Mouse (Mus musculus) neutrophil, adult 59 days (primary cell): ENCODE results near the gene Olfr159. TPM values are rescaled to one million over a fixed set of nuclear protein-coding genes. Genes with fewer than 3 reads are reported as not detected.

ENCODE experiments used
- total RNA-seq, 2 experiments: library from RNA; stranded (reverse); gene quantifications; 1 replicate in 1 of 2; 2 replicates in 1 of 2; pipeline ENCODE4 v1.2.4; 2023

Olfr159 gene
- not detected for total RNA-seq

GRCm38 (mm10) chr4:43770909-43771308 is at the start of gene Olfr159:
TSS of gene Olfr159 (minus strand) at chr4:43771009.

GRCm38 (mm10) chr4:43729794-43730550 is 40.8 kb downstream of the Olfr159 start, which contains the start of gene Spaar:
TSS of gene Spaar (plus strand) at chr4:43730034.

GRCm38 (mm10) chr4:43726995-43727394 is 43.8 kb downstream of the Olfr159 start, which contains the start of gene Hrct1:
TSS of gene Hrct1 (plus strand) at chr4:43727188.

Other genes starting within 250 kb of the Olfr159 start
- gene Tpm2, start 247.2 kb downstream of the Olfr159 start, total RNA-seq, result under 1 TPM; 0.60 to 0.68 TPM
- gene Creb3, start 208.7 kb downstream of the Olfr159 start, total RNA-seq, result 10 to 100 TPM; 67.4 to 72.8 TPM
- gene Tln1, start 208.3 kb downstream of the Olfr159 start, total RNA-seq, result 100 to 1,000 TPM; 547 to 593 TPM
- 10 to 100 TPM; 47.1 to 49.4 TPM for gene Rgp1, start 192.3 kb downstream of the Olfr159 start, total RNA-seq
- 10 to 100 TPM; 28.4 to 32.8 TPM for gene Gba2, start 192.1 kb downstream of the Olfr159 start, total RNA-seq
- gene Msmp, start 186.5 kb downstream of the Olfr159 start, total RNA-seq, result not detected
- gene Npr2, start 139.1 kb downstream of the Olfr159 start, total RNA-seq, result under 1 TPM; 0.33 to 0.80 TPM
- gene Spag8, start 117.4 kb downstream of the Olfr159 start, total RNA-seq, result not detected
- 10 to 100 TPM in 1 of 2 experiments, 1 to 10 TPM in 1; 8.7 to 10.2 TPM for gene Hint2, start 114.5 kb downstream of the Olfr159 start, total RNA-seq
- under 1 TPM; 0.60 to 0.66 TPM for gene Tmem8b, start 102.0 kb downstream of the Olfr159 start, total RNA-seq
- under 1 TPM in 1 of 2 experiments, not detected in 1; 0.11 TPM for gene Fam221b, start 101.9 kb downstream of the Olfr159 start, total RNA-seq
- gene Olfr70, start 70.2 kb downstream of the Olfr159 start, total RNA-seq, result not detected
- not detected for gene Olfr71, start 60.8 kb downstream of the Olfr159 start, total RNA-seq
- gene Hrct1, start 43.8 kb downstream of the Olfr159 start, total RNA-seq, result not detected
- not detected for gene Spaar, start 41.0 kb downstream of the Olfr159 start, total RNA-seq
- not detected for gene Olfr156, start 52.9 kb upstream of the Olfr159 start, total RNA-seq
- not detected for gene Olfr157, start 69.2 kb upstream of the Olfr159 start, total RNA-seq
- gene Olfr155, start 80.6 kb upstream of the Olfr159 start, total RNA-seq, result not detected
- gene Reck, start 104.5 kb upstream of the Olfr159 start, total RNA-seq, result 10 to 100 TPM; 10.7 to 18.1 TPM
- 100 to 1,000 TPM; 159 to 162 TPM for gene Glipr2, start 186.4 kb upstream of the Olfr159 start, total RNA-seq
- gene Ccin, start 212.5 kb upstream of the Olfr159 start, total RNA-seq, result 1 to 10 TPM; 1.1 to 1.8 TPM
- gene Clta, start 233.4 kb upstream of the Olfr159 start, total RNA-seq, result 100 to 1,000 TPM; 164 to 202 TPM